Mouse (Mus musculus) thymus, adult 2 months (tissue): ENCODE data around the gene Pik3r6.

Experiments used
- CTCF ChIP-seq: fragments of 200-500 bp; IDR thresholded peaks from 2 replicates; pipeline ENCODE4 v1.5.1; 2012; ENCODE audit warnings: mild to moderate bottlenecking, control low read depth, low read length, moderate library complexity, borderline replicate concordance; ENCODE audit not compliant: control insufficient read depth, poor library complexity, insufficient read depth; ENCODE audit errors: extremely low read depth
- POLR2A ChIP-seq: fragments of 200-500 bp; IDR thresholded peaks from 2 replicates; pipeline ENCODE4 v1.6.1; 2012; ENCODE audit warnings: mild to moderate bottlenecking, low read length, control low read depth, moderate library complexity; ENCODE audit not compliant: control insufficient read depth, poor library complexity, insufficient read depth; ENCODE audit errors: extremely low read depth

GRCm38 (mm10) chr11:68497081-68497480 is 5.7 kb upstream of the Pik3r6 start:
- no peak for TF ChIP-seq CTCF
- TF ChIP-seq POLR2A, result no peak
